Mouse (Mus musculus) small intestine, adult 10 weeks (tissue): ENCODE measurements around the gene Gm20843. TPM values are rescaled to one million over a fixed set of nuclear protein-coding genes. Genes with fewer than 3 reads are reported as not detected.

Experiments used
- polyA plus RNA-seq: library from polyadenylated mRNA; stranded (reverse); fragments of 350-450 nt; fragmentation: Illumina TruSeq; extraction: RNeasy Lipid Tissue Mini Kit (QIAGEN cat#74804); gene quantifications from one replicate; pipeline ENCODE4 v1.2.3, GENCODE M21; 2014; ENCODE audit warnings: low replicate concordance

Gene Gm20843
- not detected for polyA plus RNA-seq

GRCm38 (mm10) chrY:72247018-72247417 is at the start of gene Gm20843:
TSS of gene Gm20843 (minus strand) at chrY:72247118.

